In the genomic region with DNA sequence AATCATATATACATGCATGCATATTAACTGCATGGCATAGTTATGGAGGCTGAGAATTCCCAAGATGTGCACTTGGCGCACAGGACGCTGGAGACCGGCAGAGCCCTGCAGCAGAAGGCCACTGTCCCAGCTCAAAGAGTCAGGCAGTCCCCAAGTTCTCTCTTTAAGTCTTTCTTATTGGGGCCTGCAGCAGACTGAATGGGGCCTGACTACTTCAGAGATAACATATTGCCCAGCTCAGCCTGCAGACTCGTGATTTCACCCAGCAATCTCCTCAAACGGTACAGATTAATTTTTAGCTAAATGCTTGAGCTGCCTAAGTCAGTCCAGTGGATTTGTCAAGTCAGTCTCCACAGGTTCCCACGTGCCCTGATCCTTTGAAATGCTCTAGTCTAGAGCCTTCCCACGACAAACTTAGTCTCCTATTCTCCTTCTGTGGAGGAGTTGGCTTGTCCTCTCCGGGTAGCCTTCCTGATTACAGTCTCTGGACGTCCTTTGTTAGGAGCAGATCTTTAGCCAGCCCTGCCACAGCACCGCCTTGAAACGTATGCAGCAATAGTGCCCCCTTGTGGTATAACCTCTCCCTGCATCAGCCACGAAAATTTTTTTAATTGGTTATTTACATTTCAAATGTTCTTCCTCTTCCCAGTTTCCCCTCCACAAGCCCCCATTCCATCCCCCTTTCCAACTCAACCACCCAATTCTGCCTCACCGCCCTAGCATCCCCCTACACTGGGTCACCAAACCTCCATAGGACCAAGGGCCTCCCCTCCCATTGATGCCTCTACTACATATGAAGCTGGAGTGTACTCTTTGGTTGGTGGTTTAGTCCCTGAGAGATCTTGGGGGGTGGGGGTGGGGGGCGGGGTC, we compare ENCODE assay signal across 7 mouse cellular contexts. TPM values are rescaled to one million over a fixed set of nuclear protein-coding genes. Genes with fewer than 3 reads are reported as not detected.
DNase-seq lines count a peak whose midpoint lies in the region; ATAC-seq lines count a peak whose summit lies in the region.

No protein-coding gene starts in this region.

- H3K9me3 ChIP-seq in intestine, embryonic 15.5 days: no peaks in the 10 kb centered on the region

- peak overlapping the region; percentile 18 for H3K4me2 ChIP-seq in intestine, embryonic 15.5 days (replicated peaks)

- no peak overlapping the region for H3K9ac ChIP-seq in intestine, embryonic 15.5 days

- peak; percentile 77 for DNase-seq in adrenal gland, adult 2 months
- DNase-seq in embryo, embryonic 10.5 days (ENCODE audit: low spot score): peak; percentile 94
- peak; percentile 35 to 57 for DNase-seq in gastrocnemius, postnatal 36 days
- peak; percentile 49 to 63 for DNase-seq in left cerebral cortex, postnatal 14 days (ENCODE audit: low spot score in 2 of 2)
- DNase-seq in mesoderm, embryonic 11.5 days (ENCODE audit: low read depth, low spot score): peak; percentile 85
- peak; percentile 15 for DNase-seq in right cerebral cortex, postnatal 4 days

- H3K4me3 ChIP-seq in intestine, embryonic 15.5 days (replicated peaks): no peak overlapping the region

- intact Hi-C loops in gastrocnemius, postnatal 36 days (cut with DNase I): loop anchor here (2.0 to 5.0 kb wide), 3 partner anchors 98 to 393 kb away; no protein-coding TSS in a partner anchor
- intact Hi-C loops in left cerebral cortex, postnatal 14 days (cut with DNase I): loop anchor here (2.0 to 10.0 kb wide), 3 partner anchors 98 to 394 kb away; no protein-coding TSS in a partner anchor

- H3K4me1 ChIP-seq in intestine, embryonic 15.5 days (replicated peaks): peaks cover 17% of the 10 kb centered on the region

- no peaks in the 10 kb centered on the region for H3K27me3 ChIP-seq in intestine, embryonic 15.5 days (replicated peaks)

- peak; percentile 93 for ATAC-seq in intestine, embryonic 15.5 days

- H3K36me3 ChIP-seq in intestine, embryonic 15.5 days: peaks cover 7% of the 10 kb centered on the region

- WGBS in intestine, embryonic 15.5 days: 14% methylated on average over 14 of the region's 14 CpGs

- H3K27ac ChIP-seq in intestine, embryonic 15.5 days: peak overlapping the region; percentile 83

RNA-seq across cellular contexts. Expression of a gene that starts 40.9 kb away (rescaled TPM):
- 10 to 100 TPM; 66.8 to 74.7 TPM for total RNA-seq in adrenal gland, adult 2 months (2021)
- polyA plus RNA-seq in adrenal gland, adult 2 months (2012; rRNA removed): 21.9 and 23.2 TPM in 2 replicates
- total RNA-seq in gastrocnemius, postnatal 36 days (2021): 10 to 100 TPM; 41.0 to 42.8 TPM
- 37.5 and 38.9 TPM in 2 replicates for polyA plus RNA-seq in intestine, embryonic 15.5 days (2015; fragmentation: Nextera tagmentation; extraction: Ambion mirVana)
- 10 to 100 TPM; 25.8 to 25.9 TPM for total RNA-seq in left cerebral cortex, postnatal 14 days (2021)

RNA-seq across cellular contexts. Expression of a gene that starts 57.6 kb away (rescaled TPM):
- not detected for total RNA-seq in adrenal gland, adult 2 months (2021)
- polyA plus RNA-seq in adrenal gland, adult 2 months (2012; rRNA removed): not detected in 2 replicates
- under 1 TPM; 0.22 to 0.54 TPM for total RNA-seq in gastrocnemius, postnatal 36 days (2021)
- 0.38 and 0.40 TPM in 2 replicates for polyA plus RNA-seq in intestine, embryonic 15.5 days (2015; fragmentation: Nextera tagmentation; extraction: Ambion mirVana)
- total RNA-seq in left cerebral cortex, postnatal 14 days (2021): 10 to 100 TPM; 25.5 to 26.0 TPM

Comparison
In these comparisons a context has a peak if more than half of its experiments do, and no peak if none do; other contexts are left out.
1. DNase-seq: peak in every context shown above with its lines; median percentile 94 in embryo, embryonic 10.5 days; 85 in mesoderm, embryonic 11.5 days; 77 in adrenal gland, adult 2 months; 56 in left cerebral cortex, postnatal 14 days; 46 in gastrocnemius, postnatal 36 days; 15 in right cerebral cortex, postnatal 4 days.
2. RNA of a gene that starts 57.6 kb away (total RNA-seq): 25.5 to 26.0 TPM in left cerebral cortex, postnatal 14 days; 0.22 to 0.54 TPM in gastrocnemius, postnatal 36 days and not detected in adrenal gland, adult 2 months; every median in the first group is over 10 times any median in the second.